Mouse (Mus musculus) kidney, postnatal 0 days (tissue): Measurements from ENCODE around the gene Ubtd1. TPM values are rescaled to one million over a fixed set of nuclear protein-coding genes. Genes with fewer than 3 reads are reported as not detected.

ENCODE experiments used
- ATAC-seq: fragments of 200-750 bp; cut with Nextera tagmentation; replicated peaks from 2 replicates; pipeline ENCODE4 v1.8.0; 2017; ENCODE audit warnings: low read depth, moderate number of reproducible peaks, moderate TSS enrichment, moderate library complexity; ENCODE audit not compliant: low FRiP score
- DNase-seq: peaks from one replicate; pipeline ENCODE4 v3.0.0-alpha.2; 2016; ENCODE audit warnings: low spot score
- H3K27ac ChIP-seq: fragments of 300-500 bp; sonication (generic); 2 replicates; pipeline ENCODE4 v1.5.1; 2014; ENCODE audit warnings: mild to moderate bottlenecking
- H3K27me3 ChIP-seq: fragments of 300-500 bp; sonication (generic); 2 replicates; pipeline ENCODE4 v1.6.1; 2014; ENCODE audit warnings: low read length, mixed read lengths; ENCODE audit not compliant: insufficient read depth
- H3K36me3 ChIP-seq: fragments of 300-500 bp; sonication (generic); 2 replicates; pipeline ENCODE4 v1.6.1; 2014; ENCODE audit warnings: low read length, mixed read lengths; ENCODE audit not compliant: insufficient read depth
- H3K4me1 ChIP-seq: fragments of 300-500 bp; sonication (generic); replicated peaks from 2 replicates; pipeline ENCODE4 v1.6.1; 2014; ENCODE audit warnings: antibody characterized with exemption, low read length, mixed read lengths; ENCODE audit not compliant: insufficient read depth
- H3K4me2 ChIP-seq: fragments of 300-500 bp; sonication (generic); 2 replicates; pipeline ENCODE4 v1.6.1; 2014; ENCODE audit warnings: mild to moderate bottlenecking, low read length, moderate library complexity, mixed read lengths
- H3K4me3 ChIP-seq: fragments of 300-500 bp; sonication (generic); replicated peaks from 2 replicates; pipeline ENCODE4 v1.5.1; 2014; ENCODE audit warnings: low read depth, low read length
- H3K9ac ChIP-seq: fragments of 300-500 bp; sonication (generic); 2 replicates; pipeline ENCODE4 v1.6.1; 2014; ENCODE audit warnings: low read depth, low read length
- H3K9me3 ChIP-seq: fragments of 300-500 bp; sonication (generic); replicated peaks from 2 replicates; pipeline ENCODE4 v1.6.1; 2016; ENCODE audit warnings: low read length, inconsistent platforms, mixed read lengths
- CTCF ChIP-seq: IDR thresholded peaks from 2 replicates; pipeline ENCODE4 v1.5.1; 2016; ENCODE audit warnings: antibody characterized with exemption, low read depth, mild to moderate bottlenecking, moderate library complexity
- WGBS: fragments of 180-500 bp; shearing (Covaris S2); extraction: QIAGEN DNeasy Blood & Tissue Kit; methylation state at CpG from one replicate; pipeline ENCODE4 v1.1.7; 2014; 5-methylcytosine and 5-hydroxymethylcytosine counted together
- polyA plus RNA-seq: library from polyadenylated mRNA; unstranded; fragments of >200 nt; fragmentation: Nextera tagmentation; extraction: Ambion mirVana; gene quantifications from 2 replicates; pipeline ENCODE4 v1.2.1, GENCODE M21; 2015

The Ubtd1 gene
- polyA plus RNA-seq, 1 experiment from 2014 or later = 36.6 TPM

DNA sequence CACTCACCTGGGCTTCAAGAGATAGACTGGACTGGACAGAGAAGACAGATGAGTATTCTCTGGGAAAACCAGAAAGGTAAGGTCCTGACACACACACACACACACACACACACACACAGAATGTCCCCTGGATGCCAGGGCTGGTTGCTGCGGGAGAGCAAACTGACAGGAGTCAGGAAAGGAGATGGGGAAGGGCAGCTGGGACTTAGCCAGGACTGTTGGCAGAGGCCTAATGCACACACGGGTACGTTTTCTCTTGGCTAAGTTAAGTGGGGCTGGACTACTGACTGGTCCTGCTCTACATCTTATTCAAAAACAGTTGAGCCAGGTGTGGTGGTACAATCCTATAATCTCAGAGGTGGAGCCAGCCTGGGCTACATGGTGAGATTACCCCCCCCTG, 54.8 kb downstream of the Ubtd1 start:
- DNase-seq (no peak), ATAC-seq (no peak)
- Histone ChIP-seq H3K9ac (no peak overlapping the region), H3K4me1 (no peaks in the 10 kb centered on the region), H3K4me2 (no peak overlapping the region), H3K27me3 (no peaks in the 10 kb centered on the region), H3K4me3 (no peak overlapping the region), H3K27ac (no peak overlapping the region), H3K36me3 (peaks cover 23% of the 10 kb centered on the region), H3K9me3 (no peaks in the 10 kb centered on the region)
- 84% methylated on average over 3 of the region's 3 CpGs for WGBS
- no peak for TF ChIP-seq CTCF

DNA sequence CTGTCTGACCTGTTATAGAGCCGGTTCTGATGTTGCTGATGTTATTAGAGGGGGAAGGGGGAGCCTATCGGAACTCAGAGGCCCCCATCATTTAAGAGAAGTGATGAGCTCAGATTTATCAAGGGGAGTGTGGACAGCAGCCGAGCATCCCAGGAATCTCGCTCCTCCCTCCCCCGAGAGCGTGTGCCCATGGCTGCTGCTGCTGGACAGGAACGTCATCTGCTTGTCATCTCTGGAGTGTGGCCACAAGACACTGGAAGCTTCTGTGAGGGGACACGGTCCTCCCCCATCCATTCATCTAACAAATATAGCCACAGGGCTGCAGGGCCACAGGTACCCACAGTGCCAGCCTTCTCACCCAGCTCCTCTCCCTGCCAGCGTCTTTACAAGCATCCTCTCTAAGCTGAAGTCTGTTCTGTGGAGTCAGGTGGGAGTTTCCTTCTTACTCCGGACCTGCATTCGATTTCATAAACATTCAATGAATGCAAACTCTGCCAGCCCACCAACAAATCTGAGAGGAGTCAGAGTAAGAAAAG, 55.7 kb downstream of the Ubtd1 start:
- Histone ChIP-seq H3K4me3 (no peak overlapping the region), H3K27ac (no peak overlapping the region), H3K9ac (no peak overlapping the region), H3K4me2 (no peak overlapping the region), H3K27me3 (no peaks in the 10 kb centered on the region), H3K4me1 (no peaks in the 10 kb centered on the region), H3K36me3 (peaks cover 18% of the 10 kb centered on the region), H3K9me3 (no peaks in the 10 kb centered on the region)
- DNase-seq (no peak), ATAC-seq (no peak)
- WGBS = 69% methylated on average over 11 of the region's 11 CpGs
- TF ChIP-seq CTCF = no peak

DNA sequence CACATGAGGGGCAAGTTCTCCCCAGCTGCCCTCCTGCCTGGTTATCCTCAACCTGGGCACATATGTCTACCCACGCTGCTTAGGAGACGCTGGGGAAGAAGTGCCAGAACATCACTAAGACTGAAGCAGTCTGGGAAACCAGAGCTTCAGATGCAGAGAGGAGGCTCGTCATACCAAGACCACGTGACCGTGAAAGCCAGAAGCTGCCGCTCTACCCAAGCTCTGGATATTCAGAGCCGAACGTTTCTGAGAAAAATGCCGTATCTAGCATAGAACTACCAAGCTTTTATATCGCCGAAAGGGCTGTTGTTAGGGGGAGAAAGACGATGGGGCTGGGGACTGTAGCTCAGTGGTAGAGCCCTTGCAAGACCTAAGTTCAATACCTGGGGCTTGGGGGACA, 56.7 kb downstream of the Ubtd1 start:
- H3K4me1 ChIP-seq = no peaks in the 10 kb centered on the region
- DNase-seq (no peak), ATAC-seq (no peak)
- H3K27ac ChIP-seq = no peak overlapping the region
- no peak overlapping the region for H3K4me2 ChIP-seq
- no peaks in the 10 kb centered on the region for H3K27me3 ChIP-seq
- peaks cover 14% of the 10 kb centered on the region for H3K36me3 ChIP-seq
- no peak overlapping the region for H3K9ac ChIP-seq
- no peaks in the 10 kb centered on the region for H3K9me3 ChIP-seq
- no peak overlapping the region for H3K4me3 ChIP-seq
- TF ChIP-seq CTCF = no peak
- WGBS = 87% methylated on average over 12 of the region's 12 CpGs

DNA sequence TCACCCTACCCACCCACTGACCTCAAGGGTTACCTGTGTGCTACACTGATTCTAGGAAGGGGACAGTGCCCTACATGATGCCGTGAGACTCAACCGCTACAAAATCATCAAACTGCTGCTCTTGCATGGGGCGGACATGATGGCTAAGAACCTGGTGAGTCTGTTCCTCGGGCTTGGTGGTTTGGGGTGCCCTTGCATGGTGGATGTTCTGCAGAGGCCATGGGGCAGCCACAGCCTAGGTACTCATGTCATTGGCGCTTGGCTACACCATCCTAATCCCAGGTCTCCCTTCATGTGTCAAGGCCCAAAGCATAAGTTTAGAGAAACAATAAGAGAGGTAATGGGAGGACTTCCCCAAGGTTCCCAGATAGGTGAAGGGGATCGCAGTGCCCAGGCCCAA, 62.4 kb downstream of the Ubtd1 start:
- Histone ChIP-seq H3K27me3 (no peaks in the 10 kb centered on the region), H3K9me3 (no peaks in the 10 kb centered on the region), H3K27ac (no peak overlapping the region), H3K4me3 (no peak overlapping the region), H3K4me2 (no peak overlapping the region), H3K36me3 (no peaks in the 10 kb centered on the region), H3K4me1 (0 out of 2 replicates have a peak, but pooled peaks cover 7% of the 10 kb centered on the region), H3K9ac (no peak overlapping the region)
- TF ChIP-seq CTCF = no peak
- ATAC-seq (no peak), DNase-seq (no peak)
- 92% methylated on average over 6 of the region's 6 CpGs for WGBS

DNA sequence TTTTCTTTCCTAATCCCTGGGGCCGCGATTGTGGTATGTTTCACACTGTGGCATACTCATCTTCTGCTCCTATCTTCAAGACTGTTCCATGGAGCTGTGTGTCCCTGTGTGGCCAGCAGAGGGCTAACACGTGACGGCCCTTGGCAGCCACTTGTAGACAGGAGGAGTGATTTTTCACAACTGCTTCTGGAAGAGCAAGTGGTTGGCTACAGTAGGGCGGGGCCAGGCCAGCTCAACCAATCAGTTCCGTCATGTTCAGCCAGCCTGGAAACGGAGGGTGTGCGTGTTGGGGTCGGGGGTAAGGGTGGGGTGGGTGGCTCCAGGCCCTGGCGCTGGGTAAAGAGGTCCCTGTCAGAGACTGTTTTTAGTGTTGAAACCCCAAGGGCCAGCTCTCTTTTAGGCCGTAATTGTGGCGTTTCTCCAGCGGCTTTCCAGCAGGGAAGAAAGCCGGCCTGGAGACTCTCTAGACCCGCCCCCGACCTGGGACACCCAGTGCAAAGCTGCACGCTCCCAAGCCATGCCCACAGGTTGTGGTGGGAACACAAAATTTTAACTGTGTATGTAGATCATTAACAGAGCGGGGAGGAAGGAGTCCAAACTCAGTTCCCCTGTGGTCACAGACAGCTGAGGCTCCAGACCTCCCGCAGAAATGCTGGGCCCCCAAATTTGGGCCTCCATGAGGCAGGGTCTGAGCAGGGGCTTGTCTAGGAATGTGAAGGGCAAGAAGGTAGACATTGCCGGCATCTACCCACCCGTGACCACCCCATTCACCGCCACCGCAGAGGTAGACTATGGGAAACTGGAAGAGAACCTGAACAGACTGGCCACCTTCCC, 63.9 kb downstream of the Ubtd1 start, which contains the start of gene Hoga1:
Hoga1 (plus strand) TSS at position 342 of the 834 bp plus-strand sequence.
- Histone ChIP-seq H3K9me3 (no peaks in the 10 kb centered on the region), H3K27ac (peak within 1 kb of the TSS; percentile 81), H3K27me3 (no peaks in the 10 kb centered on the region), H3K36me3 (no peaks in the 10 kb centered on the region), H3K4me2 (peak within 1 kb of the TSS; percentile 62), H3K4me1 (0 out of 2 replicates have a peak, but pooled peaks cover 7% of the 10 kb centered on the region), H3K4me3 (peak within 1 kb of the TSS; percentile 32), H3K9ac (peak within 1 kb of the TSS; percentile 56)
- peak; percentile 97 for DNase-seq
- peak; percentile 97 for ATAC-seq
- peak; percentile 95 for TF ChIP-seq CTCF
- 21% methylated on average over 23 of the region's 23 CpGs for WGBS

DNA sequence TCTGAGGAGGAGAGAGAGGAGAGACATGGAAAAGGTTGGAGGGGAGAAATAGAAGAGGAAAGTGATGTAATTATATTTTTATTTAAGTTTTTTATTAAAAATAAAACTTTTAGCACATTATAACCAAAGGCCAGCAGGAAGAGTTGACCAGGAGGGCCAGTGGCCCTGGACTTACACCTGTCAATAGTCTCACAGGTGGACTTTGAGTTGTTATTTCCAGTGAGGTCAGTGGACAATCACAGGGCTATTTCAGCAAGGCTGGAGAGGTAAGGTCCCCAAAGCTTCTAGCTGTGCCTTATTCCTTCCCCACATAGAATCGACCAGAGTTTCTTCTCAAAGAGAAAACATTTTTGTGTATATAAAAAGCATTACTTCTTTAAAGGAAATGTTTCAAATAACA, 68.7 kb downstream of the Ubtd1 start:
- Histone ChIP-seq H3K9ac (no peak overlapping the region), H3K4me3 (no peak overlapping the region), H3K4me1 (0 out of 2 replicates have a peak, but pooled peaks cover 16% of the 10 kb centered on the region), H3K36me3 (no peaks in the 10 kb centered on the region), H3K9me3 (no peaks in the 10 kb centered on the region), H3K27me3 (no peaks in the 10 kb centered on the region), H3K4me2 (no peak overlapping the region), H3K27ac (no peak overlapping the region)
- ATAC-seq (no peak), DNase-seq (no peak)
- WGBS = 88% methylated on average over 1 of the region's 1 CpGs
- no peak for TF ChIP-seq CTCF
